Mouse (Mus musculus): ENCODE results near the gene Slc38a4. TPM values are rescaled to one million over a fixed set of nuclear protein-coding genes. Genes with fewer than 3 reads are reported as not detected.

Gene Slc38a4
- 0.35 and 3.2 TPM in 2 replicates for polyA plus RNA-seq (2012; rRNA removed)

- Histone ChIP-seq H3K4me3 (ENCODE audit: control insufficient read depth, low read depth, low read length) (peak within 1 kb of the TSS; percentile 29), H3K4me1 (ENCODE audit: control insufficient read depth, insufficient read depth, low read length) (peaks cover 24% of the 10 kb centered on the region), H3K36me3 (ENCODE audit: control insufficient read depth, insufficient read depth, low read length) (no peaks in the 10 kb centered on the region), H3K27ac (ENCODE audit: control insufficient read depth, insufficient read depth, low read depth, low read length) (no peak within 1 kb of the TSS), H3K27me3 (ENCODE audit: control insufficient read depth, insufficient read depth, low read length) (peaks cover 2% of the 10 kb centered on the region; the same call in 1 of the 2 replicates)
- TF ChIP-seq POLR2A (IDR thresholded peaks at IDR 0.05; ENCODE audit: control insufficient read depth, low read depth, low read length) (no peak), CTCF (IDR thresholded peaks at IDR 0.05; ENCODE audit: control insufficient read depth, insufficient read depth, insufficient replicate concordance, low read depth, low read length) (no peak)
These were observed at the start of gene Slc38a4 for GRCm38 (mm10) chr15:97055794-97056193. Gene Slc38a4 (minus strand): TSS chr15:97055956.

DNA sequence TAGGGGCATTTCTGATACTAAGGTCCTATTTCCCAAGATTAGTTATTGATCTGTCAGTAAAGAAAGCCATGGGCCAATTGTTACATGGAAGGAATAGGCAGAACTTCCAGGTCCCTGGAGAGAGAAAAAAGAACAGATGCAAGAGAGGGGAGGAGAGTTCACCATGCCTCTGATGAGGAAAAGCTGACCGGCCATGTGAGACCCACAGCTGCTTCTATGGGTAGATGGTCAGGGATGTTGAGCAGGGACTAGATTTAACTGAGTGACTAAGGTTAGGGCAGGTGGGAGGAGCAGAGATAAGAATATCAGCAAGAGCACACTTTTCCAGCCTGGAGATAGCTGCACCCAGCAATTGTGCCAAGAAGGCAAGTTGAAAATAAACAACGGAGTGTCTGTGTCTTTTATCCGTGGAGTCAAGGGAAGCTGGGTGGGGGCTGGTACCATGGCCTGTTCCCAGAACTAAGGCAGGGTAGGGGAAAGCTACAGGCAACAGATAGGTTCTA, 49.2 kb upstream of the Slc38a4 start:
- Histone ChIP-seq H3K27me3 (ENCODE audit: control insufficient read depth, insufficient read depth, low read length) (no peaks in the 10 kb centered on the region), H3K27ac (ENCODE audit: control insufficient read depth, insufficient read depth, low read depth, low read length) (no peak overlapping the region), H3K4me1 (ENCODE audit: control insufficient read depth, insufficient read depth, low read length) (no peaks in the 10 kb centered on the region), H3K36me3 (ENCODE audit: control insufficient read depth, insufficient read depth, low read length) (no peaks in the 10 kb centered on the region), H3K4me3 (ENCODE audit: control insufficient read depth, low read depth, low read length) (no peak overlapping the region)
- TF ChIP-seq POLR2A (IDR thresholded peaks at IDR 0.05; ENCODE audit: control insufficient read depth, low read depth, low read length) = no peak
- TF ChIP-seq CTCF (IDR thresholded peaks at IDR 0.05; ENCODE audit: control insufficient read depth, insufficient read depth, insufficient replicate concordance, low read depth, low read length) = no peak

- H3K4me1 ChIP-seq (ENCODE audit: control insufficient read depth, insufficient read depth, low read length) = no peaks in the 10 kb centered on the region
- TF ChIP-seq POLR2A (IDR thresholded peaks at IDR 0.05; ENCODE audit: control insufficient read depth, low read depth, low read length) (no peak), CTCF (IDR thresholded peaks at IDR 0.05; ENCODE audit: control insufficient read depth, insufficient read depth, insufficient replicate concordance, low read depth, low read length) (no peak)
- H3K27ac ChIP-seq (ENCODE audit: control insufficient read depth, insufficient read depth, low read depth, low read length) = no peak overlapping the region
- no peaks in the 10 kb centered on the region for H3K36me3 ChIP-seq (ENCODE audit: control insufficient read depth, insufficient read depth, low read length)
- no peak overlapping the region for H3K4me3 ChIP-seq (ENCODE audit: control insufficient read depth, low read depth, low read length)
- H3K27me3 ChIP-seq (ENCODE audit: control insufficient read depth, insufficient read depth, low read length) = no peaks in the 10 kb centered on the region
These were observed 48.3 kb upstream of the Slc38a4 start for GRCm38 (mm10) chr15:97104048-97104447.

- Histone ChIP-seq H3K27me3 (ENCODE audit: control insufficient read depth, insufficient read depth, low read length) (no peaks in the 10 kb centered on the region), H3K4me3 (ENCODE audit: control insufficient read depth, low read depth, low read length) (no peak overlapping the region), H3K36me3 (ENCODE audit: control insufficient read depth, insufficient read depth, low read length) (no peaks in the 10 kb centered on the region), H3K4me1 (ENCODE audit: control insufficient read depth, insufficient read depth, low read length) (no peaks in the 10 kb centered on the region), H3K27ac (ENCODE audit: control insufficient read depth, insufficient read depth, low read depth, low read length) (no peak overlapping the region)
- TF ChIP-seq POLR2A (IDR thresholded peaks at IDR 0.05; ENCODE audit: control insufficient read depth, low read depth, low read length) = no peak
- TF ChIP-seq CTCF (IDR thresholded peaks at IDR 0.05; ENCODE audit: control insufficient read depth, insufficient read depth, insufficient replicate concordance, low read depth, low read length) = no peak
These were observed 47.1 kb upstream of the Slc38a4 start for GRCm38 (mm10) chr15:97102811-97103210.

DNA sequence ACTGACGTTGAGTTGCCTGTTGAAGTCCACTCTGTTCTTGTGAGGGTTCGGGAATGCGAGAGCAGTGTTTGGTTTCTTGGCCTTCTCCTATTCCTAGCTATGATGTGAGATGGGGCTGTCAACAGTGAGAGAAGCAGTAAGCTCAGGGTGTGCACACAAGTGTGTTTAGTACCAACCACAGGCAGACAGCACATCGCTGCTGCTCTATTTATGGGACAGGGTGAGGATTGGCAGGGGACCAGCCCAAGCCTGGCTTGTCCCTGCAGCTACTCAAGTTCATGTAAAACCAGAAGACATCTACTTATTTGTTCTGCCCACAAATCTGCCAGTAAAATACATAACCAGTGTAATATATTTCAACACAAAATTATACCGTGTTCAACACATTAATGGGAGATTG, 46.4 kb upstream of the Slc38a4 start:
- no peak overlapping the region for H3K27ac ChIP-seq (ENCODE audit: control insufficient read depth, insufficient read depth, low read depth, low read length)

DNA sequence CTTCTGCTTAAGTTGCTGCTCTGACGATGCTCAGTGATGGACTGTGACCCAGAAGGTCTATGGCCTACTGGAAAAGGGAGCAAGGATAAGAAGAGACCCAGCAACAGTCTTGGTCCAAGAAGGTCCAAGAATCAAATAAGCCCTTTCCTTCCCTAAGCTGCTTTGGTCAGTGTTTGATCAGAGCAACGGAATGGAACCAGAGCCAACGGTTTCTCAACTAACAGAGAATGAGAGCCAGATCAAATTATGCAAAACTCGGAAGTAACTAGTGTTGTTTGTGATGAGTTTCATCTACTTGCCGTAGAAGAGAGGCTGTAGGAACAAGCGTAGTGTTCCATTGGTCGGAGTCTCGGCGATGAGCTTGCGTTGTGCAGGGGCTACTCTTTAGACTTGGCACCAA, 43.3 kb upstream of the Slc38a4 start:
- H3K4me1 ChIP-seq (ENCODE audit: control insufficient read depth, insufficient read depth, low read length) = no peaks in the 10 kb centered on the region
- TF ChIP-seq POLR2A (IDR thresholded peaks at IDR 0.05; ENCODE audit: control insufficient read depth, low read depth, low read length) = no peak
- TF ChIP-seq CTCF (IDR thresholded peaks at IDR 0.05; ENCODE audit: control insufficient read depth, insufficient read depth, insufficient replicate concordance, low read depth, low read length) = no peak
- no peaks in the 10 kb centered on the region for H3K36me3 ChIP-seq (ENCODE audit: control insufficient read depth, insufficient read depth, low read length)
- no peak overlapping the region for H3K4me3 ChIP-seq (ENCODE audit: control insufficient read depth, low read depth, low read length)
- no peaks in the 10 kb centered on the region for H3K27me3 ChIP-seq (ENCODE audit: control insufficient read depth, insufficient read depth, low read length)
- H3K27ac ChIP-seq (ENCODE audit: control insufficient read depth, insufficient read depth, low read depth, low read length) = no peak overlapping the region

More for the DNA sequence above, 46.4 kb upstream of the Slc38a4 start:
- TF ChIP-seq POLR2A (IDR thresholded peaks at IDR 0.05; ENCODE audit: control insufficient read depth, low read depth, low read length) (no peak), CTCF (IDR thresholded peaks at IDR 0.05; ENCODE audit: control insufficient read depth, insufficient read depth, insufficient replicate concordance, low read depth, low read length) (no peak)
- no peaks in the 10 kb centered on the region for H3K4me1 ChIP-seq (ENCODE audit: control insufficient read depth, insufficient read depth, low read length)
- H3K27me3 ChIP-seq (ENCODE audit: control insufficient read depth, insufficient read depth, low read length) = no peaks in the 10 kb centered on the region
- no peak overlapping the region for H3K4me3 ChIP-seq (ENCODE audit: control insufficient read depth, low read depth, low read length)
- no peaks in the 10 kb centered on the region for H3K36me3 ChIP-seq (ENCODE audit: control insufficient read depth, insufficient read depth, low read length)

DNA sequence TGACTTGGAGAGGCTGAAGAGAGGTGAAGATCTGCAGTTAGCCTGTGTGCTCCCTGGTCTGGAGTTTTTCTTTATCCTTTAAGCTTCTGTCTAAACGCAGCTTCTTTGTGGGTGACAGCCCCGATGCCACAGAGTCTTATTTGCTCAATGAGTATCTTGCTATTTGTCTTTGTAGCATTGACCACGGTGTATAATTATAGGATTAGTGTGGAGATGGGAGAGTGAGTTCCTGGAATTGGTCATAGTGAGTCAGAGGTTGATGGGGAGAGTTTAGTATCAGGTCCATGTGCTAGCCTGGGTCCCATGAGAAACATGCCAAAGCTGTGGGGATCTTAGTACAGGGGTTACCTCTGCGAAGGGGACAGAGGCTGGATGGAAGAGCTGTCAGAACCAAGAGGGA, 41.8 kb upstream of the Slc38a4 start:
- no peak overlapping the region for H3K27ac ChIP-seq (ENCODE audit: control insufficient read depth, insufficient read depth, low read depth, low read length)
- H3K4me1 ChIP-seq (ENCODE audit: control insufficient read depth, insufficient read depth, low read length) = no peaks in the 10 kb centered on the region
- no peak overlapping the region for H3K4me3 ChIP-seq (ENCODE audit: control insufficient read depth, low read depth, low read length)
- H3K36me3 ChIP-seq (ENCODE audit: control insufficient read depth, insufficient read depth, low read length) = no peaks in the 10 kb centered on the region
- TF ChIP-seq POLR2A (IDR thresholded peaks at IDR 0.05; ENCODE audit: control insufficient read depth, low read depth, low read length) (no peak), CTCF (IDR thresholded peaks at IDR 0.05; ENCODE audit: control insufficient read depth, insufficient read depth, insufficient replicate concordance, low read depth, low read length) (no peak)
- H3K27me3 ChIP-seq (ENCODE audit: control insufficient read depth, insufficient read depth, low read length) = no peaks in the 10 kb centered on the region

- H3K27me3 ChIP-seq (ENCODE audit: control insufficient read depth, insufficient read depth, low read length) = no peaks in the 10 kb centered on the region
- H3K27ac ChIP-seq (ENCODE audit: control insufficient read depth, insufficient read depth, low read depth, low read length) = no peak overlapping the region
- H3K36me3 ChIP-seq (ENCODE audit: control insufficient read depth, insufficient read depth, low read length) = no peaks in the 10 kb centered on the region
- TF ChIP-seq CTCF (IDR thresholded peaks at IDR 0.05; ENCODE audit: control insufficient read depth, insufficient read depth, insufficient replicate concordance, low read depth, low read length) (no peak), POLR2A (IDR thresholded peaks at IDR 0.05; ENCODE audit: control insufficient read depth, low read depth, low read length) (no peak)
- no peak overlapping the region for H3K4me3 ChIP-seq (ENCODE audit: control insufficient read depth, low read depth, low read length)
- H3K4me1 ChIP-seq (ENCODE audit: control insufficient read depth, insufficient read depth, low read length) = no peaks in the 10 kb centered on the region; the same call in 1 of the 2 replicates
These were observed 33.8 kb upstream of the Slc38a4 start for GRCm38 (mm10) chr15:97089526-97089925.
